Comparison of ENCODE assay signal across 12 mouse cellular contexts in the genomic region with DNA sequence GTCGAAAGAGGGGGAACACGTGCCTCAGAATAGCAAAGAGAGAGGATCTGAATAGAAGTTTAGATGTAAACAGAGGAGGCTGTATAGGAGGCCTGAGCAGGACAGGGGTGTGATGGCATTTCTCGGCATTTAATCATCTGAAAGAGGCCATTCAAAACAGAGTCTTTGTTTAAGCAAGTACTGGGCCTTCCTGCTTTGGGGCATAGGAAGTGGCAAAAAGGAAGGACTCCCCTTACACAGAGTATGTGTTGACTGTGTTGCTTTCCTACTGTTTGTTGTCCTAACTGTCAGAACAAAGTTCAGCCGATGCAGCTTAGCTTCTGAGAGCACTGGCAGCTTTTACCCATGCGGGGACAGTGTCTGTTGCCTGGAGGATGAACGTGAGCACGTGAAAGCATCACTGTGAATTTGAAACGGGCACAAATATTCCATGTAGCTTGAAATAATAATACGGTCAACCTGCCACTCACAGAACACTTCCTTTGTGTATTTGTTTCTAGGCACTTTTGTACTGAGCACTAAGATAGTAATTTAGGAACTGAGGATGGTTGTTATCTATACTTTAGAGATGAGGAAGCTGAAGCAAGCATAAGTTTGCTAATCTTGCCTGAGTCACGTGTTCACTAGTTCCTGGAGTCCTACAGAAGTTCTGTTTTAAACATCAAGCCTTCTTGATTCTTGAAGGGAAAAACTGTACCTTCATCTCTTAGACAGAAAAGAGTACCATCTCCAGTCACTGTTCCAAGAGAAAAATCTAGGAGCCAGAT. TPM values are rescaled to one million over a fixed set of nuclear protein-coding genes. Genes with fewer than 3 reads are reported as not detected.
DNase-seq lines count a peak whose midpoint lies in the region; ATAC-seq and TF ChIP-seq lines count a peak whose summit lies in the region.
"Had no signal": no experiment of that assay in that cellular context is flagged by ENCODE, and none has a peak within 500 bp of the region (broad histone marks: within the 10 kb centered on the region; RNA-seq: fewer than 3 reads in every experiment).

No protein-coding gene starts in this region.

- H3K27me3 ChIP-seq in heart, embryonic 14.5 days (ENCODE audit: control insufficient read depth, insufficient read depth, low read length) = no peaks in the 10 kb centered on the region
- no peaks in the 10 kb centered on the region; the same call in 1 of the 2 replicates for H3K27me3 ChIP-seq in G1E (ENCODE audit: insufficient read depth, low read length)
- peaks cover 4% of the 10 kb centered on the region for H3K27me3 ChIP-seq in liver, embryonic 15.5 days
- H3K27me3 ChIP-seq: lung, embryonic 15.5 days; midbrain, embryonic 15.5 days had no signal

- H3K36me3 ChIP-seq in heart, embryonic 14.5 days (ENCODE audit: control insufficient read depth, insufficient read depth, low read length) = peaks cover 55% of the 10 kb centered on the region
- H3K36me3 ChIP-seq in G1E (replicated peaks) = peaks cover 54% of the 10 kb centered on the region
- no peaks in the 10 kb centered on the region for H3K36me3 ChIP-seq in liver, embryonic 15.5 days (replicated peaks)
- H3K36me3 ChIP-seq: lung, embryonic 15.5 days; midbrain, embryonic 15.5 days had no signal

- TF ChIP-seq CTCF in G1E (IDR thresholded peaks at IDR 0.05; ENCODE audit: low read depth, low read length) = no peak

- no peak overlapping the region for H3K9ac ChIP-seq in heart, embryonic 14.5 days (ENCODE audit: low read length)
- no peak overlapping the region for H3K9ac ChIP-seq in liver, embryonic 15.5 days
- H3K9ac ChIP-seq: lung, embryonic 15.5 days; midbrain, embryonic 15.5 days had no signal

- no peak for ATAC-seq in heart, embryonic 14.5 days (ENCODE audit: insufficient number of reproducible peaks, insufficient read depth, low FRiP score, low read depth)
- peak; percentile 46 for ATAC-seq in G1E (ENCODE audit: extremely low read depth, insufficient number of reproducible peaks, low FRiP score, poor library complexity, severe bottlenecking)
- peak; percentile 40; the same call in 1 of the 2 replicates for ATAC-seq in liver, embryonic 15.5 days (ENCODE audit: insufficient read depth)
- ATAC-seq: midbrain, embryonic 15.5 days had no signal

- no peaks in the 10 kb centered on the region for H3K9me3 ChIP-seq in heart, embryonic 14.5 days (ENCODE audit: control insufficient read depth, low read length)
- no peaks in the 10 kb centered on the region for H3K9me3 ChIP-seq in G1E (replicated peaks)
- H3K9me3 ChIP-seq in liver, embryonic 15.5 days (replicated peaks) = no peaks in the 10 kb centered on the region
- H3K9me3 ChIP-seq: lung, embryonic 15.5 days; midbrain, embryonic 15.5 days had no signal

- no peak overlapping the region for H3K4me3 ChIP-seq in heart, embryonic 14.5 days (ENCODE audit: control insufficient read depth in 1 of 2, insufficient read depth in 1 of 2, low read depth in 1 of 2, low read length in 2 of 2)
- peak overlapping the region; percentile 33; the same call in 1 of the 2 replicates for H3K4me3 ChIP-seq in G1E (ENCODE audit: low read depth, low read length)
- H3K4me3 ChIP-seq in liver, embryonic 15.5 days (replicated peaks) = no peak overlapping the region
- H3K4me3 ChIP-seq: lung, embryonic 15.5 days; midbrain, embryonic 15.5 days had no signal

- H3K27ac ChIP-seq in heart, embryonic 14.5 days (replicated peaks in 1 of 2; ENCODE audit: control insufficient read depth in 1 of 2, insufficient read depth in 1 of 2, low read depth in 2 of 2, low read length in 2 of 2) = peak overlapping the region; percentile 10 to 38; a peak in 2 of 4 replicates
- no peak overlapping the region for H3K27ac ChIP-seq in liver, embryonic 15.5 days (replicated peaks)
- H3K27ac ChIP-seq: lung, embryonic 15.5 days; midbrain, embryonic 15.5 days had no signal

- WGBS in heart, embryonic 14.5 days = 58% methylated on average over 10 of the region's 10 CpGs
- 16% methylated on average over 10 of the region's 10 CpGs for WGBS in liver, embryonic 15.5 days (ENCODE audit: insufficient replicate concordance)

- no peak overlapping the region for H3K4me2 ChIP-seq in heart, embryonic 14.5 days (ENCODE audit: low read length)
- no peak overlapping the region for H3K4me2 ChIP-seq in liver, embryonic 15.5 days
- H3K4me2 ChIP-seq: lung, embryonic 15.5 days; midbrain, embryonic 15.5 days had no signal

- DNase-seq in heart, adult 8-10 months (ENCODE audit: low spot score) = no peak
- DNase-seq in 416B (ENCODE audit: low read depth) (peak; percentile 65), G1E (ENCODE audit: low spot score) (no peak)
- no peak for DNase-seq in frontal cortex, adult 2 months (ENCODE audit: extremely low spot score in 1 of 2, low spot score in 1 of 2)
- no peak for DNase-seq in spleen, postnatal 10 days (ENCODE audit: low spot score in 2 of 2)
- DNase-seq: cerebellum, adult 8-10 months; embryo, embryonic 11 days; kidney, adult 9 months had no signal

- H3K4me1 ChIP-seq in heart, embryonic 14.5 days (ENCODE audit: control insufficient read depth in 2 of 2, insufficient read depth in 2 of 2, low read length in 2 of 2) = peaks cover 11 to 43% of the 10 kb centered on the region in 2 experiments
- peaks cover 82% of the 10 kb centered on the region for H3K4me1 ChIP-seq in G1E (ENCODE audit: insufficient read depth, low read depth, low read length)
- peaks cover 16% of the 10 kb centered on the region; the same call in 1 of the 2 replicates for H3K4me1 ChIP-seq in liver, embryonic 15.5 days (replicated peaks)
- H3K4me1 ChIP-seq: midbrain, embryonic 15.5 days had no signal

RNA-seq across cellular contexts. Expression of gene Fam198b, which starts 26.2 kb away (rescaled TPM):
- polyA plus RNA-seq in heart, embryonic 14.5 days (2014; fragmentation: Nextera tagmentation; extraction: Ambion mirVana) = 46.9 and 60.9 TPM in 2 replicates
- 10 to 100 TPM in 3 of 4 experiments, 1 to 10 TPM in 1; 10.0 to 15.6 (median 15.2) TPM for total RNA-seq in heart, adult 8-10 months (2022)
- total RNA-seq in G1E (2014; fragmentation: Nextera tagmentation) = 102 and 117 TPM in 2 replicates
- total RNA-seq in G1E (2017) = 182 and 207 TPM in 2 replicates
- 3.2 and 3.6 TPM in 2 replicates for polyA plus RNA-seq in G1E (2012)
- 1.0 and 1.2 TPM in 2 replicates for polyA plus RNA-seq in liver, embryonic 15.5 days (2015; fragmentation: Nextera tagmentation; extraction: Ambion mirVana)
- polyA plus RNA-seq in frontal cortex, adult 2 months (2012; rRNA removed) = 2.4 and 3.0 TPM in 2 replicates

RNA-seq across cellular contexts. Expression of gene Tmem144, which starts 58.0 kb away (rescaled TPM):
- 12.4 and 16.2 TPM in 2 replicates for polyA plus RNA-seq in heart, embryonic 14.5 days (2014; fragmentation: Nextera tagmentation; extraction: Ambion mirVana)
- total RNA-seq in heart, adult 8-10 months (2022) = 10 to 100 TPM; 14.9 to 20.3 (median 16.1) TPM
- total RNA-seq in G1E (2014; fragmentation: Nextera tagmentation) (10.5 and 12.6 TPM in 2 replicates), G1E (2017) (34.7 and 42.9 TPM in 2 replicates)
- polyA plus RNA-seq in G1E (2012) = 0.21 and 0.63 TPM in 2 replicates
- polyA plus RNA-seq in liver, embryonic 15.5 days (2015; fragmentation: Nextera tagmentation; extraction: Ambion mirVana) = 2.1 TPM in 2 replicates
- 5.1 and 5.8 TPM in 2 replicates for polyA plus RNA-seq in frontal cortex, adult 2 months (2012; rRNA removed)

Comparison
In these comparisons a context has a peak if more than half of its experiments do, and no peak if none do; other contexts are left out.
1. RNA of gene Fam198b, which starts 26.2 kb away (polyA plus RNA-seq): 46.9 to 60.9 TPM in heart, embryonic 14.5 days; 3.2 to 3.6 TPM in G1E, 2.4 to 3.0 TPM in frontal cortex, adult 2 months and 1.0 to 1.2 TPM in liver, embryonic 15.5 days; every median in the first group is over 10 times any median in the second.